Mouse (Mus musculus) cerebellum, postnatal 25 days (tissue): ENCODE results near the gene Cd28.
"Not testable (repeated sequence)": the region's sequence is repeated elsewhere in the genome, so short reads cannot be mapped to it uniquely, and the experiment has no call there.

ENCODE experiments used
- DNase-seq, 2 experiments: peaks; one replicate each; pipeline ENCODE4 v3.0.0; 2021; ENCODE audit warnings: mixed read lengths in 2 of 2

The Cd28 gene

GRCm38 (mm10) chr1:60801210-60801671 is 84.6 kb downstream of the Cd28 start:
- no peak for DNase-seq

- no peak for DNase-seq
Observed at GRCm38 (mm10) chr1:60803128-60803824, 86.7 kb downstream of the Cd28 start.

- DNase-seq: no peak
Observed at GRCm38 (mm10) chr1:60803825-60804696, 87.5 kb downstream of the Cd28 start.

- DNase-seq: no peak
Observed at GRCm38 (mm10) chr1:60805178-60805577, 88.6 kb downstream of the Cd28 start.

- no peak for DNase-seq
Observed at GRCm38 (mm10) chr1:60807748-60808147, 91.1 kb downstream of the Cd28 start.

- DNase-seq: no peak
Observed at GRCm38 (mm10) chr1:60808466-60808865, 91.9 kb downstream of the Cd28 start.

GRCm38 (mm10) chr1:60809166-60809565 is 92.6 kb downstream of the Cd28 start:
- peak; percentile 9 to 16 for DNase-seq

- DNase-seq: no peak
Observed at GRCm38 (mm10) chr1:60810821-60811220, 94.2 kb downstream of the Cd28 start.

GRCm38 (mm10) chr1:60811998-60812397 is 95.4 kb downstream of the Cd28 start:
- DNase-seq: no peak

GRCm38 (mm10) chr1:60813411-60813810 is 96.8 kb downstream of the Cd28 start:
- no peak for DNase-seq

- DNase-seq: no peak
Observed at GRCm38 (mm10) chr1:60815912-60816311, 99.3 kb downstream of the Cd28 start.

GRCm38 (mm10) chr1:60818491-60818890 is 101.9 kb downstream of the Cd28 start:
- not testable (repeated sequence) for DNase-seq

GRCm38 (mm10) chr1:60819993-60820392 is 103.4 kb downstream of the Cd28 start:
- no peak for DNase-seq

- no peak for DNase-seq
Observed at GRCm38 (mm10) chr1:60820981-60821380, 104.4 kb downstream of the Cd28 start.

GRCm38 (mm10) chr1:60821590-60821989 is 105.0 kb downstream of the Cd28 start:
- no peak for DNase-seq
